Mouse (Mus musculus) midbrain, embryonic 15.5 days (tissue): ENCODE results near the gene Crybg1. TPM values are rescaled to one million over a fixed set of nuclear protein-coding genes. Genes with fewer than 3 reads are reported as not detected.

Experiments used
- ATAC-seq: fragments of 200-750 bp; cut with Nextera tagmentation; replicated peaks from 2 replicates; pipeline ENCODE4 v1.8.0; 2017; ENCODE audit warnings: moderate TSS enrichment
- H3K27ac ChIP-seq: fragments of 300-500 bp; sonication (generic); 2 replicates; pipeline ENCODE4 v1.5.1; 2015; ENCODE audit warnings: mild to moderate bottlenecking, inconsistent platforms
- H3K27me3 ChIP-seq: fragments of 300-500 bp; sonication (generic); replicated peaks from 2 replicates; pipeline ENCODE4 v1.6.1; 2015; ENCODE audit warnings: inconsistent platforms
- H3K36me3 ChIP-seq: fragments of 300-500 bp; sonication (generic); replicated peaks from 2 replicates; pipeline ENCODE4 v1.6.1; 2015; ENCODE audit warnings: inconsistent platforms
- H3K4me1 ChIP-seq: fragments of 300-500 bp; sonication (generic); 2 replicates; pipeline ENCODE4 v1.6.1; 2015; ENCODE audit warnings: inconsistent platforms
- H3K4me2 ChIP-seq: fragments of 300-500 bp; sonication (generic); 2 replicates; pipeline ENCODE4 v1.6.1; 2015; ENCODE audit warnings: inconsistent platforms, mild to moderate bottlenecking, moderate library complexity
- H3K4me3 ChIP-seq: fragments of 300-500 bp; sonication (generic); 2 replicates; pipeline ENCODE4 v1.5.1; 2015; ENCODE audit warnings: mild to moderate bottlenecking, inconsistent platforms
- H3K9ac ChIP-seq: fragments of 300-500 bp; sonication (generic); 2 replicates; pipeline ENCODE4 v1.6.1; 2015; ENCODE audit warnings: mild to moderate bottlenecking, inconsistent platforms
- H3K9me3 ChIP-seq: fragments of 300-500 bp; sonication (generic); 2 replicates; pipeline ENCODE4 v1.6.1; 2016; ENCODE audit warnings: inconsistent platforms
- WGBS: fragments of 180-500 bp; shearing (Covaris S2); methylation state at CpG from one replicate; pipeline ENCODE4 v1.1.7; 2015; ENCODE audit warnings: mixed read lengths; 5-methylcytosine and 5-hydroxymethylcytosine counted together
- polyA plus RNA-seq: library from polyadenylated mRNA; unstranded; fragments of >200 nt; fragmentation: Nextera tagmentation; extraction: Ambion mirVana; gene quantifications from 2 replicates; pipeline ENCODE4 v1.2.1, GENCODE M21; 2015

The Crybg1 gene
- polyA plus RNA-seq, 1 experiment from 2014 or later, result 0.14 TPM

DNA sequence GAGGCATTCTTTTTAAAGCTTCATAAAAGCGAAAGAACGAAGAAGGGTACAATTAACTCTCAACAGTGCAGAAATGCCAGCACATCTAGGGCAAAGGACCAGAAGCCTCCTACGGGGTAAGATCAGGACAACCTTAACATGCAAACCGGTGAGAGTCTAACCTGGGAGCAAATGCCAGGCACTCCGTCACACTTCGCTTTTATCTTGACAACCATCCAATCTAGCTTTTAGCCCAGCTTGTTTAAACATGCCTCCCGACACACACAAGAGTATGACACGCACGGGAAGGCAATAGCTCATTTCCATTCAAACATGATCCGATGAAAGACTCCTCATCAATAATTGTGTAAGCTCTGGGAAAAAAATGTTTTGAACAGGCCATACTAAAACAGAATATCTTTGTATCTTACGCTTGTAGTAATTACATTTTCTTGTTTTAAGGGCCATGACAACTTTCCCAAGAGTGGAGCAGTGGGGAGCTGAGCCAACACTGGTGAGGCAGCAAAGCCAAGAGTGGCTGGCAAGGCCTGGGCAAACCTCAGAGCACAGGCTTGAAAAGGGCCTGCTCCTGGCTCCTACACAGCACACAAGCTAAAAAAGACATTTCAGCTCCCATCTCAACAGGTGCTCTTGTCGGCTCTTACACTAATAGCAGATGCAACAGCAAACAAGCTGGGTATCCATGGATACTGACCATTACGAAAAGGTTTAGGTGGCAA is 10.4 kb downstream of the Crybg1 start:
- 72% methylated on average over 13 of the region's 13 CpGs for WGBS
- H3K36me3 ChIP-seq, result no peaks in the 10 kb centered on the region
- no peak overlapping the region for H3K4me3 ChIP-seq
- no peaks in the 10 kb centered on the region for H3K9me3 ChIP-seq
- no peak overlapping the region for H3K27ac ChIP-seq
- ATAC-seq, result no peak
- no peaks in the 10 kb centered on the region for H3K4me1 ChIP-seq
- no peak overlapping the region for H3K9ac ChIP-seq
- H3K4me2 ChIP-seq, result no peak overlapping the region
- H3K27me3 ChIP-seq, result no peaks in the 10 kb centered on the region

DNA sequence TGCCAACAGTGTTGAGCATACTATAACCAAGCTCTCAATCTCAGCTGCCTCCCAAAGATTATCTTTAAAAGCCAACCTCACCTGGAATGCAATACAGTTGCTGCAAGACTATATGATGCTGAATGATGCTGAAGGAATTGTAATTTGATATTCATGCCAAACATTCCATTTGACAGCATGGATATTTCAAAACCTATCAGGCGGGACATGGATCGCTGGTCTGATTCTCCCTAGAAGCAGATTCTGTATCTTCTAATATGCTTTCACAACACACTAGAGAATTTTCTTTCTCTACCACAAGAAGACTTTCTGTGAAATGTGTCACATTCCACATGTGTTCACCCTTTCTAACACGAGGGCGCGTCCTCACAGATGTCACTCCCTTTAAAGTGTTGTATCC is 22.6 kb downstream of the Crybg1 start:
- ATAC-seq, result no peak
- H3K9me3 ChIP-seq, result no peaks in the 10 kb centered on the region
- no peaks in the 10 kb centered on the region for H3K36me3 ChIP-seq
- H3K9ac ChIP-seq, result no peak overlapping the region
- H3K4me3 ChIP-seq, result no peak overlapping the region
- H3K4me1 ChIP-seq, result no peaks in the 10 kb centered on the region
- WGBS, result 90% methylated on average over 5 of the region's 5 CpGs
- no peak overlapping the region for H3K27ac ChIP-seq
- no peaks in the 10 kb centered on the region for H3K27me3 ChIP-seq
- H3K4me2 ChIP-seq, result no peak overlapping the region

DNA sequence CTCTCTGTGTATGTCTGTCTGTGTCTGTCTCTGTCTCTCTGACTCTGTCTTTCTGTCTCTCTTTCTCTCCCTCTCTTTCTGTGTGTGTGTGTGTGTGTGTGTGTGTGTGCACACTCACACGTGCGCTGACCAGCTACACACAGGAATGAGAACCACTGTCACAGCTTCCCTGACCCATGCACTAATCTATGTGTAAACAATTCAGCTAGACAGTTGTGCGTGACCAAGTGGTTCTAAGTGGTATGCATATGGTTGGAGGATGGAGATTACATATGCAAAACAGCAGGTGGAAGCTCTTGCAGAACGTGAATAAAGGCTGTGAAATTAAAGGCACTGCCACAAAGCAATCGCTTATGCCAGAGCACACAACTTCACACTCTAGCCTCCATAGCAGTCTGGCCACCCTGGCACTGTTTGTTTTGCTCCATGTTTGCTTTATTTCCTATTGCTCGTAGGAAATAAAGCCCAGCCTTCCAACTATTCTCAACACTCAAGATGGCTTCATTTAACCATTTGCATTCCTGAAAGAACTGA is 24.2 kb downstream of the Crybg1 start:
- no peaks in the 10 kb centered on the region for H3K36me3 ChIP-seq

DNA sequence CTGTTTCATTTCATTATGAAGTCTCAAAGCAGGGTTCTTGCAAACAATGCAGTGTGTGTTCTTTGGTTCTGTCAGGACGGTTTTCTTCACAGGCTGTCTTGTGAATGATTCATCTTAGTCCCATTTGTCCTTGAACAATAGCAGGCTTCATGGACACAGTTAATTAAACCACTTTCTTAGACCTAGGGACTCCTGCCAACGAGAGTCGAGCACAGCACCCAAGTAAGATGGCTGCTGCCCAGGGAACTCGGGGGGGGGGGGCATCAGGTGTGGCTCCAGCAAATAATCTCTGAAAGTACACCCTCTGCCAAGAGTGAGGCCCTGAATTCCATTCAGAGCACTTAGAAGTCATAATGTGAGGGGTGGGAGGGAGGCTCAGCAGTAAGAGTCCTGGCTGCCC is 30.0 kb downstream of the Crybg1 start:
- H3K4me2 ChIP-seq, result no peak overlapping the region
- no peaks in the 10 kb centered on the region for H3K27me3 ChIP-seq
- H3K9me3 ChIP-seq, result no peaks in the 10 kb centered on the region
- H3K36me3 ChIP-seq, result no peaks in the 10 kb centered on the region
- H3K4me1 ChIP-seq, result no peaks in the 10 kb centered on the region
- ATAC-seq, result no peak
- no peak overlapping the region for H3K27ac ChIP-seq
- H3K4me3 ChIP-seq, result no peak overlapping the region
- no peak overlapping the region for H3K9ac ChIP-seq
- WGBS, result 30% methylated on average over 4 of the region's 4 CpGs

More for the DNA sequence above, 24.2 kb downstream of the Crybg1 start:
- H3K4me3 ChIP-seq, result no peak overlapping the region
- H3K9me3 ChIP-seq, result no peaks in the 10 kb centered on the region
- no peaks in the 10 kb centered on the region for H3K4me1 ChIP-seq
- 44% methylated on average over 6 of the region's 6 CpGs for WGBS
- H3K27ac ChIP-seq, result no peak overlapping the region
- H3K27me3 ChIP-seq, result no peaks in the 10 kb centered on the region
- H3K4me2 ChIP-seq, result no peak overlapping the region
- 0 out of 2 replicates have a peak, but pooled peaks have one; percentile 50 for ATAC-seq
- no peak overlapping the region for H3K9ac ChIP-seq

DNA sequence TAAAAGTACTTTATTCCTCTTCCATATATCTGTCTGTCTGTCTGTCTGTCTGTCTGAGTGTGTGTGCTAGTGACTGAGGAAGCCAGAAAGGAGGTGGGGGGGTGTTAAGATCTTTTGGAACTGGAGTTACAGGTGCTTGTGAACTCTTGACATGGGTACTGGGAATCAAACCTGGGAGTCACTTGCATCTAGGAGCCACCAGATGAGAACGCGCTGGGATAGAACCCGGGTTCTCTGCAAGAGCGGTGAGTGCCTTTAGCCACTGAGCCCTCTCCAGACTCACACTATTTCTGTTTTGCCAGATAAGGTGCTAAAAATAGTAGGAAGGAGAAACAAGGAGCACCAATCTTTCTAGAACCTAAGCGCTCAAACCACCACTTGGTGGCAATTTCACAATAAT is 31.9 kb downstream of the Crybg1 start:
- Histone ChIP-seq H3K9me3 (no peaks in the 10 kb centered on the region), H3K27me3 (no peaks in the 10 kb centered on the region), H3K4me2 (no peak overlapping the region), H3K36me3 (no peaks in the 10 kb centered on the region), H3K27ac (no peak overlapping the region), H3K4me1 (no peaks in the 10 kb centered on the region), H3K9ac (no peak overlapping the region), H3K4me3 (no peak overlapping the region)
- ATAC-seq, result no peak
- WGBS, result 95% methylated on average over 5 of the region's 5 CpGs

DNA sequence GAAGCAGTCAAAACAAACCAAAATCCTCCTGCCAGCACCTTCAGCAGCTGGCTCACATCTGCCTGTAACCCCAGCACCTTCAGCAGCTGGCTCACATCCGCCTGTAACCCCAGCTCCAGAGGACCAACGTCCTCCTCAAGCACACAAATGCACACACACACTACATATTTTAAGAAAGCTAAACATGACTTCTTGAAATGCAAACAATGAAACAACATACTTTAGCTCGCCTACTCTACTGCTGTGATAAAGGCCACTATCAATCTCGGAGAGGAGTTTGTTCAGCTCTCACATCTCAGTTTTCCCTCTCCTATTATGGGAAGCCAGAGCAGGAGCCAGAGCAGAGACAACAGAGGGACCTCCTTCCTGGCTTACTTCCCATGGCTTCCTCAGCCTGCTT is 34.0 kb downstream of the Crybg1 start:
- H3K27me3 ChIP-seq, result no peaks in the 10 kb centered on the region
- WGBS, result 83% methylated on average over 4 of the region's 4 CpGs
- H3K27ac ChIP-seq, result no peak overlapping the region
- no peak overlapping the region for H3K4me2 ChIP-seq
- no peaks in the 10 kb centered on the region for H3K4me1 ChIP-seq
- ATAC-seq, result no peak
- H3K9me3 ChIP-seq, result no peaks in the 10 kb centered on the region
- no peaks in the 10 kb centered on the region for H3K36me3 ChIP-seq
- no peak overlapping the region for H3K4me3 ChIP-seq
- H3K9ac ChIP-seq, result no peak overlapping the region

DNA sequence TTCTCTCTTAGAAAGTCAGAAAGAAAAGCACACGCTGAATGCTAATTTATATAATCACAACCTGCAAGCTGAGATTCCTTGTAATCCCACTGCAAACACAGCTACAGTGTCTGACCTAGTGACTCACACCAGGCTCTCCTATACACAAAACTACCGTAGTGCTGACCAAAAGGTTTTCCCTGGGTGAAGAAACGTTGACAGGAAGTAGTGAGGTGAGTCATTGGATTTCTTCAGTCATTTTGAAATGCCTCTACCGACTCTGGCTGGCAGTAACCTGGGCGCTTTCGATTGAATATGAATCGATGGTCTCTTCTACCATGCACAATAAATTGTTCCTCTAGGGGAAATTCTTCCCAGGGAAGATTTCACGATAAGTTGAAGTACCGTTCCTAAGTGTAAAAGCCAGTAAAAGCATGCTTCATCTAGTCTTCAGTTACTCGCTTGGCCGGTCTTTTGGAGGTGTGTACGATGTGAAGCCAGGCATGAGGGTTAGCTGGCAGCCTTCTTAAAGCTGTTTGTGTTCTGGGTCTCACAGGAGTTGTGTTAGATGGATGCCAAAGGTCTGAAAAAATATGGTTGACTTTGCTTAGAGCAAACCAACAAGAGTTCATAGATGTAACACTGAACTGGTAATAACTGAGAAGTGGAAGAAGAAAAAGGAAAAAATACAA is 36.5 kb downstream of the Crybg1 start:
- Histone ChIP-seq H3K9ac (no peak overlapping the region), H3K27me3 (no peaks in the 10 kb centered on the region), H3K4me1 (no peaks in the 10 kb centered on the region), H3K4me3 (no peak overlapping the region), H3K27ac (no peak overlapping the region), H3K36me3 (no peaks in the 10 kb centered on the region), H3K4me2 (no peak overlapping the region), H3K9me3 (no peaks in the 10 kb centered on the region)
- no peak for ATAC-seq
- 76% methylated on average over 12 of the region's 12 CpGs for WGBS

DNA sequence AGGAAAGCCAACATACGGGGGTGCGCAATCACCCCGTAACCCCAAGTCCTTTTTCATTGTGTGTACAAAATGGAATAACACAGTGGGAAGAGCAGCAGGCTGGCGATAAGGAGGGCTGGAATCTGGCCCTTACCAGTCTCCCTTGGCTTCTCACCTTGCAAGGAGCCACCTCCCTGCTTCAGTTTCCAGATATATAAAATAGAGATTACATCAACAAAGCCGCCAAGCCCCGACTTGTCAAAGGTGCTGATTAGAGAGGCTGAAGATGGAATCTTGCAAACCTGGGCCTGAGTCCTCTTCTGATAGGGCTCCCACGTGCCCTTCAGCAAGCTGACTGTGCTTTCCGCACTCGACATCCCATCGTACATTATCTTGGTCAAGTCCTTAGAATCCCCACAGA is 37.5 kb downstream of the Crybg1 start:
- Histone ChIP-seq H3K36me3 (no peaks in the 10 kb centered on the region), H3K4me1 (no peaks in the 10 kb centered on the region), H3K9me3 (no peaks in the 10 kb centered on the region), H3K9ac (no peak overlapping the region), H3K4me3 (no peak overlapping the region), H3K27me3 (no peaks in the 10 kb centered on the region), H3K4me2 (no peak overlapping the region), H3K27ac (no peak overlapping the region)
- 88% methylated on average over 10 of the region's 10 CpGs for WGBS
- no peak for ATAC-seq

DNA sequence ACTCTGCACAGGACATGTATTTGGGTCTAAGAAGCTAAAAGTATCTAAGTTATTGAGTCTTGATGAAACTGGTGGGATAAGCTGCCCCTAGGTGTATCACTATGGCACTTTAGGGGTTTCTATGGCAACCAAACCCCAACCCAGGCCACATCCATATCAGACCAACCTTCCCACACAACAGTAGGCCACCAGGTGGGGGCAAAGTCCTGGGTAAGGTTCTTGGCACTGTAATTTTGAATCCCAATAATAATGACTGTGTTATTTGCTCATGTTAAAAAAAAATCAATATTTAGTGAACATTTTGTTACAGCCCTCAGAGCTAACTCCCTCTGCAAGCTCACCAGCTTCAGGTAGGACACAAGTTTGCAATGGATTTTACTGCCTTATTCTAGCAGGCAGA is 38.2 kb downstream of the Crybg1 start:
- Histone ChIP-seq H3K36me3 (no peaks in the 10 kb centered on the region), H3K9me3 (no peaks in the 10 kb centered on the region), H3K4me2 (no peak overlapping the region), H3K4me1 (no peaks in the 10 kb centered on the region), H3K9ac (no peak overlapping the region), H3K27ac (no peak overlapping the region), H3K4me3 (no peak overlapping the region), H3K27me3 (no peaks in the 10 kb centered on the region)
- ATAC-seq, result no peak

DNA sequence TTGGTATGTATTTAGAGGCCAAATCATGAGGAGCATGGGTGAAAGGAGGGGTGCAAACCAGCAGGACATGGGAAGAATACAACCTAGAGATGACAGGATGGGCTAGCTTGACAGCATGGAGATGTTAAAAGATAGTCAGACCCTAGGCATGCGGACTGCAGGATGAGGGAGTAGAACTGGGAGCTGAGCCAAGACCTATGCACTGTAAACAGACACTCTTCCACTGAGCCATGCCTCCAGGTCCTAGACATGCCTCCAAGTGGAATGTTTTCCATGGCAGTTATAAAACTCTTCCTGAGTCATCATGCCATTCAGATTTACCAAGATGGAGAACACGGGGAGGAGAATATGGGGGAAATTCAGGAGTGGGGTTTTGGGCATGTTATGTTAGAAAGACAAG is 53.9 kb downstream of the Crybg1 start:
- Histone ChIP-seq H3K9me3 (no peaks in the 10 kb centered on the region), H3K4me3 (no peak overlapping the region), H3K9ac (no peak overlapping the region), H3K4me1 (no peaks in the 10 kb centered on the region), H3K4me2 (no peak overlapping the region), H3K36me3 (no peaks in the 10 kb centered on the region), H3K27ac (no peak overlapping the region), H3K27me3 (no peaks in the 10 kb centered on the region)
- ATAC-seq, result no peak
- 95% methylated on average over 2 of the region's 2 CpGs for WGBS

DNA sequence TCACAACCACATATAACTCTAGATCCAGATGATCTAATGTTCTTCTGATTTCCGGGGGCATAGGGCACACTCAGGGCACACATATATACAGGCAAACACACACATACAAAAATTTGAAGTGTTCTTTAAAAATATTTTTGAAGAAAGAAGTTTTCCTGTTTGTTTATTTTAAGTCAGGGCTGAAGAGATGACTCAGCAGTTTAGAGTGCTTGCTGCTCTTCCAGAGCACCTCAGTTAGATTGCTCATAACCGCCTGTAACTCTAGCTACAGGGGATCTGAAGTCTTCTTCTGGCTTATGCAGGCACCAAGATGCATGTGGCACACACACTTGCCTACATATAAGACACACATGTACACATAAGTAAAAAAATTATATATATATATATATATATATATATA is 56.9 kb downstream of the Crybg1 start:
- no peak for ATAC-seq
- Histone ChIP-seq H3K27me3 (no peaks in the 10 kb centered on the region), H3K4me3 (no peak overlapping the region), H3K9ac (no peak overlapping the region), H3K36me3 (no peaks in the 10 kb centered on the region), H3K4me1 (no peaks in the 10 kb centered on the region), H3K9me3 (no peaks in the 10 kb centered on the region), H3K27ac (no peak overlapping the region), H3K4me2 (no peak overlapping the region)
- 91% methylated on average over 2 of the region's 2 CpGs for WGBS

DNA sequence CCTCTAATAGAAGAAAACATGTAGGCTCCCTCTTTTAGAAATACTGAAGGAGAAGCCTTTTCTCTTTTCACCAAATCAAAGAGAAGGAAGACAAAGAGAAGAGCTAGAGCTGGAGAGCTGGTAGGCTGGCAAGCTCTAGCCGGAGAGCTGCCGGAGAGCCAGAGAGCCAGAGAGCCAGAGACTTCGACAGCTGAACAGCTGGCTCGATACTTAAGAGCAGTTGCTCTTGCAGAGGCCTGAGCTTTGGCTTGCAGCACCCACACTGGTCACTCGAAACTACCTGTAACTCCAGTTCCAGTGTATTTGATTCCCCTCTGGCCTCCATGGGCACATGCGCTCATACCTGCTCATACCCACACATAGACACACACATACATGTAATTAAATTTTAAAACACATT is 68.3 kb downstream of the Crybg1 start:
- no peaks in the 10 kb centered on the region for H3K36me3 ChIP-seq
- H3K4me3 ChIP-seq, result no peak overlapping the region
- WGBS, result 77% methylated on average over 6 of the region's 6 CpGs
- no peaks in the 10 kb centered on the region for H3K27me3 ChIP-seq
- H3K4me1 ChIP-seq, result no peaks in the 10 kb centered on the region
- no peak overlapping the region for H3K27ac ChIP-seq
- no peak overlapping the region for H3K9ac ChIP-seq
- no peak for ATAC-seq
- no peak overlapping the region for H3K4me2 ChIP-seq
- no peaks in the 10 kb centered on the region for H3K9me3 ChIP-seq
